Mouse (Mus musculus): Measurements from ENCODE around the gene Nr5a2.

Nr5a2 gene

DNA sequence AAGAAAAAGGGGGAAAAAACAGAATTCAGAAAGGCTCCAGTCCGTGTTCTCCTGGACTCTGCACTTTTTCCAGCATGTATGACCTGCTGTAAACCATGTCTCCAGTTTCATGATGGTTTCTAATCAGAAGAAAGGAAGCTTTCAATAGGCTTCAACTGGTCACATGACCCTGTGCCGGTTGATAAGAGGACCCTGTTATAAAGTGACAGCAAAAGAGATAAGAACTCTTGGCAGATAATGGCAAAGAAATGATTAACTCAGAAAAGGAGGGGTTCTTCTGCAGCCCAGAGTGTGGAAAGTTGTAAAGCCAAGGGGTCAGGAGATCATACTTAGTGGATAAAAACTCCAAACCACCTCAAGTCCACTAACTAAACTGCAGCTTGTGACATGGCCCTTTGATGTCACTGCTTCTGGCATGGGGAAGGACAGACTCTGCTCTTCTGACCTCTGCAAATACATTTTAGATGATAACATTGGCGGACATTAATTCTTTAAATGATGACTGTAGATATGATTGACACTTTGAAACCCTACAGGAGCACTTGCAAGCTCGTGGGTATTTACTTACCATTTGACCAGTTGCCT is at the start of gene Nr5a2:
Gene Nr5a2 (minus strand): TSS at position 21 of the 585 bp plus-strand sequence.
- no peak for DNase-seq

DNA sequence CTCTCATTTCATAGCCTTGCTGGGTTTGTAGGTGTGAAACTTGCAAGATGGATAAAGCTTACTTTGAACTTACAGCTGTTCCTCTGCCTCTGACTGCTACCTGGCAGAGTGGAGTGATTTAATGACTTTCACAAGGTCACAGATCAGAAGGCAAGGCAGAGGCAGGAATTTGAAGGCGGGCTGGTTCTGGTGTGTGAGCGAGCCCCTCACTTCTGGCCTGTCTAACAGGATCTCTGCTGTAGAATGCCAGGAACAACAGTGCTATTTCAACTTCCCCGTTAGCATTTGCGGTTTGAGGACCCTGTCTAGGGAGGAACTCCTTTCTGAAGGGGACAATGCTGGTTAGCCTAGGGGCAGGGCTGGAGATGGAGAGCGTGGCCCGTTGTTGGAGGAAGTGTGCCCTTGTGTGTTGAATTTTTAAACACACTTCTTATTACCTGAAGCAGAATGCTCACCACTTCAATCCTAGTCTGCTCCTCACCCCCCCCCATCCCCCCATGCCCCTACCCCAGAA is 48.5 kb upstream of the Nr5a2 start:
- DNase-seq, result no peak

DNA sequence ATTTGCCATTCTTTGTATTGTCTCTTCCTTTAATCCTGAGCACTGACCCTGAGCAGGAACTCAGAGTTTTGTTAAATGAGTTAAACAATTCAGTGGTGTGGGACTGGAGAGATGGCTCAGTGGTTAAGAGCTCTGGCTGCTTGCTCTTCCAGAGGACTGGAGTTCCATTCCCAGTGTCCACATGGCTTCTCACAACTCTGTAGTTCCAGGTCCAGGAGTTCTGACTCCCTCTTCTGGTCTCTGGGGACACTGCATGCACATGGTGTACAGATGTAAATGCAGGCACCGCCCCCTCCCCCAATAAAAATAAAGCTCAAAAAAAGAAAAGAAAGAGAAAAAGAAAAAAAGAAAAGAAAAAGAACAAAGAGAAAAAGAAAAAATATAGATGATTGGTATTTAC is 43.6 kb upstream of the Nr5a2 start:
- DNase-seq, result no peak

DNA sequence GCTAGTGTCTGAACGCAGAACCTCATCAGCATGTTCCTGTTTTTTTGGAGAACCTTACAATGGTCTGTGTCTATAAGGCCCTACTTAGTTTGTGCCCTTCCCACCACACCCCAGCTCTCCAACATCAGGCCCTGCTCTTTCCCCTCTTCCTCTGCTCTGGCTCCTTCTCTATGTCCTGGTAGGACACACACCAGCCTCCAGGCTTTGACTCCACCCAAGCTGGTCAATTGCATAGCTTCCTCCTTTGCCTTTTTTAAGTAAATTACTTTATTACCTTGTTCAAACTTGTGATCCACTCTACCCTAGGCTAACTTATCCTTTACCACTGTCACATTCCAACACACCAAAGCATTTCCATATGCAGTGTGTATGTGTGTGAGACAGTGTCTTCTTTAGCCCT is 42.9 kb upstream of the Nr5a2 start:
- no peak for DNase-seq

DNA sequence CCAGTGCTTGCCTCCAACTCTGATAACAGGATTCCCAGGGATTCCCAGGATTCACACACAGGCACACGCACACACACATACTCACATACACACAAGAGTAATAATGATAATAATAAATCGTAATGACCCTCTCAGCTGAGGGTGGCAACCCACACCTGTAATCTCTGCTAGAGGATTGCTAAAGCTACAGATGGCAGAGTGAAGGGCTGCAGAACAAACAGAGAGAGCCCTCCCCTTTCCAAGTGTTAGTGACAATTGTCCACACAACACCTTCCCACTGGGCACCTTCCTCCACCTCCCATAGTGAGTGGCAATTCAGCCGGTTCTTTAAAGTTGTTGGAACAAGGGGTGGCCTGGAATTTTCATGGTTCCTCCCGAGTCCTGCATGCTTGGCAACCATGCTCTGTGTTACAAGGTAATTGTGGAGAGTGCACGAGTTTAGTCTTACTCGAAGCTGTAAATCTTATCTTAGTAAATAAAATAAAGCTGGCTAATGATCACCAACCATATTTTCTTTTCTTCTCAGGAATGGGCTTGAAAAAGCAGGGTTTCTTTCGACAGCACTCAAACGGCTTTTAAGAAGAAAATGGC is 31.6 kb upstream of the Nr5a2 start:
- no peak for DNase-seq

DNA sequence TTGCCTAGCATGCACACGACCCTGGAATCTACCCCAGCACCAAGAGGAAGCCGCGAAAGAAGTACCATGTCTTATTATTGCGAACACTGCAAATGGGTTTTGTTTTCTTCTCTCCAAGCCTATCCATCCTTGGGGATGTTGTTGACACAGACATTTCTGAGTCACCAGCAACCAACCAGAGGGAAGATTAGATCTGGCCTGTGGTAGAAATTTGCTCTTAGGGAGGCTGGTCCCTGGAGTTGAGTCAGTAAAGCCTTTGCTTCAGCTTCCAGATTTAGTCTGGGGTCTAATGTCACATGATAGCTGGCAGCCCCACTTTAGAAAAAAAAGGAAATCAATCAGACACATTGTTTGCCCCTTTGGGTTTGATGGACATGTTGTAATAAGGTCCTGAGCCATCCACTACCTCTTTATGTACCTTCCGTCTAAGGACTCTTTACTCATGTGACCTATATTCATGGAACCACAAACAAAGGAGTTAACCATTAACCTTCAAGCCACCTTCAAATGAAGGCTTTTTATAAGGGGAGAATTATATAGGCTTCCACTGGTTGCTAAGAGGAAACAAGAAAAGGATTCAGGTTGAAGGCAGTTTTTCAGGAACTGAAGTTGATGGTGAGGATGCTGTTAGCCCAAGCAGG is 20.1 kb upstream of the Nr5a2 start:
- DNase-seq, result no peak

DNA sequence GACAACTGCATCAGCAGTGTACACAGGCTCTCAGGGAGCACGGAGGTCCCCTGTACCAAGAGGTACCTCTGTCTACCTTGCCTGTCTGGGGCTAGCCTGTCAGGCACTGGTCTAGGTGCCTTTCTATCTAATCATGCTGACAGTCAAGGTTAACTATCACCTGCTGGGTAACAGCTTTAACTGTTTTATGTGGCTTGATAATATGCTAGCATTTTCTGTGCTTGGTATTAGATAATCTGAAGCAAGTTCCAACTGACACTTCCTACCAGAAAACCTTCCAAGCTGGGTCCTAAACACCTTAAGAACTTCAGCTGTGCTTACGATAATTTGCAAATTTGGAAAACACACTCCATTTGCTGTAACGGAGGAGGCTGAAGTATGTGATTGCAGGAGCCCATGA is 17.6 kb upstream of the Nr5a2 start:
- DNase-seq, result no peak

DNA sequence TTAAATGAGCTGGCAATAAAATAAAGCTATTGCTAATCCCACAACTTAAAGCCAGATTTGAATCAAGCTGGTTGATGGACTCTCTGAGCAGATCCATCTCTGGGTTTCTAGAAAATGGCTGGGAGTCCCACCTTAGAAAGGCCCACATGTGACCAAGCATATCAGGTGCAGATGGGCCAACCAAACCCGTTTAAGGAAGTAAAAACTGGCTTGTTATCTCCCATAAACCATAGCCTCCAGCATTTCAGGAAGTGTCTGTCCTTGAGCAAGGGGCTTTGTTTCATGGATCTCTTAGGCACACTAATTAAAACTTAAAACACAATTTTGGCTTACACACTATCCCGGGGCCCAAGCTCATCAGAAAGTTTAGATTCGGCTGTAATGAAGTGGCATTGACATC is 13.8 kb upstream of the Nr5a2 start:
- DNase-seq, result no peak

DNA sequence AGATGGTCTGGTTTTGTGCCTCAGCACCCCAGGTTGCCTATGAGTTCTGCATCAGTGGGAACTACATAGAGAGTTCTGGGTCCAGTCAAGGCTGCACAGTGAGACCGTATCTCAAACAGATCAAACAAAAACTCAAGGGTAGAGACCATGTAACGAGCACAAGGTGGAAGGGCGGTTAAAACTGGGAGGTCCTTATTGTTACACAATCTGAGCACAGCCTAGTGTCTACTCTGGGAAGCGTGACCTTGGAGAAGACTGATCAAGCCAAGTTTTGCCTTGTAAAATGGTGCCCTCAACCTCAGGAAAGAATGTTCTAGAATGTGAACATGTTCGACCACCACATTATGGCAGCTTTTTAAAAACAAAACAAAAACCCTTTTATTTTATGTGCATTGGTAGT is 12.8 kb upstream of the Nr5a2 start:
- DNase-seq, result no peak

DNA sequence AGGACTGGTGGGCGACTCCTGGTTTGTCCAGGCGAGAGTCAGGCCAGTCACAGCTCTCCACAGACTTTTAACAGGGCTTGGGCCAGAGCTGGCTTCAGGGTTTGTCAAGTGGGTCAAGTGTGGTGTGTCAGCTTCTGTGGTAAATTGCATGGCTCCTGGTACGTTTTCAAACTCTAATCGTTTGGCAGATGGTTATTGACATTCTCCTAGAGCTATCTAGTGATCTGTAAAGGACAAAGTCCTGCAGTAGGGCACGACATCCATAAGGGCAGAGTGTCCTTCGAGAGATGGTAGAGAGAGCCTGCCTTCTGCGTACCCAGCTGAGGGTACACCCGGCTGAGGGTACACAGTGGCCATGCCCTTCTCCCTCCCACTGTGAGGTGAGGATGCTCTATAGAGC is 10.7 kb upstream of the Nr5a2 start:
- no peak for DNase-seq

DNA sequence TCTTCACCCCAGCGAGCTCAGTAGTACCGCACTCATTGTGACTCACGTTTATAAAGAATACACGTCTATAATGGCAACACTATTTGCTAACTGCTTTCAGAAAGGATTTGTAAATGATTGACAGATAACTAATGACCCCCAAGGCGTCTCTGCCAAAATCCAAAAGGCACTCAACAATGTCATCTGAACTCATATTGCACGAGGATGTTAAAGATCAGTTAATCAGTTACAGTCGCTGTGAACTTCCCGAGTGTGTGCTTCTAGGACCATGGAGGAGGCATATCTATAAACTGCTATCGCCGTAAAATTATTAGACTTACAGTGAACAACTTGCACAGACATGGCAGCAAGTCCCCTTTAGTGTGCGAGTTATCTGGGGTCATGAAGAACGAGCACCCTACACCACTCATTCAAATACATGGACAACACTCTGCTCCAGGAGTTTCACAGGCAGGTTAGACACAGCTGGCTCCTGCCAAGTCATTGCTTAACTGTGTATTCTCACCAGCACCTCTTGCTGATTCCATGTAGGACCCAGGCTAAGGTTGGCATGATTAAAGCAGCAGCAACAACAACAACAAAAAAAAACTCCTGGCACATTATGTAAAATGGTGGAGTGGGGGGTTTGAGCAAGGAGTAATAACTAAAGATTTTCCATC is 6.6 kb upstream of the Nr5a2 start:
- DNase-seq, result no peak

DNA sequence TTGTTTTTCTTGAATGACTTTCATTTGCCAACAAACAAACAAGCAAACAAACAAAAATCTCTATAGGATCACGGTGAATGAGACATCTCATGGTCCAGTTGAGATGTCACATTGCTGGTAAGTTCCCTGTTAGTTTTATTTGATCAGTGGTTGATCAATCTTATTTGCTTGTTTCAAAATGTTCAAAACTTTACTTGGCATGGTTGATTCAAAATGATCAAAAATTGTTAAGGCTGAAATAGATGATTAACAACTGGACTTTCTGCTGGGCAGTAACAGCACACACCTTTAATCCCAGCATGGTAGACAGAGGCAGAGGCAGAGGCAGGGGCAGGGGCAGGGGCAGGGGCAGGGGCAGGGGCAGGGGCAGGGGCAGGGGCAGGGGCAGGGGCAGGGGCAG is 757 bp downstream of the Nr5a2 start:
- no peak for DNase-seq

DNA sequence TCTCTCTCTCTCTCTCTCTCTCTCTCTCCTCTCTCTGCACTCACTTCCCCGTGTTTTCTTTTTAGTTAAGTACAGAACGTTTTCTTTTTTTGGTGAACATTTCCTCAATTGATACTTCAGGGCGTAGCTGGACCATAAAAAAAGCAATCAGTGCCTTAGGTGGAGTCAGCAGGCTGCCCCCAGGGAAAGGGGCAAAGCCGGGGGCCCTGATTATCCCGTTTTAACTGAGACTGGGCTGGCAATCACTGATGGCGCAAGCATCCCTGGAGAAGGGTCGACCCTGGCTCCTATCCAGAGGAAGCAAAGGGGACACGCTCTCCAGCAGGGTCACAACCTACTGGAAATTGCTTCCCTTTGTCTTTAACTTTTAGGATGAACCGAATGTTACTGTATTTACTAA is 1.6 kb downstream of the Nr5a2 start:
- no peak for DNase-seq

DNA sequence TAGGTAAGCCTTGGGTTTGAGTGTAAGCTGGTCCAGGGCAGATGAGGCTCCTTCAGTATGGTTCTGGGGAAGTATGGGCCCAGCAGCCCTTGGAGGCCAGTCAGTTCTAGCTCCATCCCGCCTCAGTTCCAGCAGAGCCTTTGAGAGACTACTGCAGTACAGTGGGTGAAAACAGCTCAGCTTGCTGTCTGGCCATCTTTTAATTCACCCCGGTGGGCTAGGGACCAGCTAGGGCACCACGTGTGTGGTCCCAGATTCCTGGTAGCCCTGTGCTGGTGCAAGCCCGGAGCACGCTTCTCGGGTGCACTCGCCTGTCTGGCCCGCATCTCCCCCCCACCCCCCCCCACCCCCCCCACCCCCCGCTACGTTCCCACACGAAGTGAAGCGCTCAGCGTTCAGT is 2.1 kb downstream of the Nr5a2 start:
- no peak for DNase-seq

DNA sequence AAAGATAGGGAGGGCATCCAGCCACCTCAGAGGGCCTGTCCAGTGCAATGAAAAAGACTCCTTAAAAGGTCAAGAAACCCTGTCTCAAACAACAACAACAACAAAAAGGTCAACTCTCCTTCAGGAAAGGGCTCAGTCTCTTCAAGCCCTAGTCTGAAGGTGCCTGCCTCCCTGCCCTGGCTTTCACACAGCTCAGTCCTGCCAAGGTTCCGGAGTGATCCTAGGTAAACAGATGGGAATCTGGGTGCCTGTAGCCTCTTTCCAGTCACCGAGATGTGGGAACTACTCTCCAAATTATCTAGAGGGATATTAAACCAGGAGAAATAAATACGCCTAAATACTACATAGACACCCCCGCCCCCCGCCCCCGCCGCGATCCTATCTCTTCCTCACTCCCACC is 2.6 kb downstream of the Nr5a2 start:
- DNase-seq, result peak; percentile 43 to 45

DNA sequence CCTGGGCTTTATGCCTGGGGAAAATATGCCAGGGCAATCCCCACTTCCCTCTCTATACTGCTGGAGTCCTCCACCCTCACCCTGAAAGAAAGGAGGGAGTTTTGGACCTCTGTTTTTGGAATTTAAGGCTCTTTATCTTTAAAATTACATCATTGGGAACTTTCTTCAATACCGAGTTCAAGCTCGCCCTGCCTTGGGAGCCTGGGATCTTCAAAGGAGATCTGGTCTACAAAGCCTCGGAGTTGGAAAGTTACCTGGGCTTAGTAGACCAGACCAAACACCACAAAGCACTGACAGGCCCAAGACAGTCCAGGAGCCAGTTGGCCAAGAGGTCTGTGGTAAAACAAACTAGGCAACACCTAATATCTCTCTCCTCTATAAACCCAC is 6.1 kb downstream of the Nr5a2 start:
- DNase-seq, result no peak

DNA sequence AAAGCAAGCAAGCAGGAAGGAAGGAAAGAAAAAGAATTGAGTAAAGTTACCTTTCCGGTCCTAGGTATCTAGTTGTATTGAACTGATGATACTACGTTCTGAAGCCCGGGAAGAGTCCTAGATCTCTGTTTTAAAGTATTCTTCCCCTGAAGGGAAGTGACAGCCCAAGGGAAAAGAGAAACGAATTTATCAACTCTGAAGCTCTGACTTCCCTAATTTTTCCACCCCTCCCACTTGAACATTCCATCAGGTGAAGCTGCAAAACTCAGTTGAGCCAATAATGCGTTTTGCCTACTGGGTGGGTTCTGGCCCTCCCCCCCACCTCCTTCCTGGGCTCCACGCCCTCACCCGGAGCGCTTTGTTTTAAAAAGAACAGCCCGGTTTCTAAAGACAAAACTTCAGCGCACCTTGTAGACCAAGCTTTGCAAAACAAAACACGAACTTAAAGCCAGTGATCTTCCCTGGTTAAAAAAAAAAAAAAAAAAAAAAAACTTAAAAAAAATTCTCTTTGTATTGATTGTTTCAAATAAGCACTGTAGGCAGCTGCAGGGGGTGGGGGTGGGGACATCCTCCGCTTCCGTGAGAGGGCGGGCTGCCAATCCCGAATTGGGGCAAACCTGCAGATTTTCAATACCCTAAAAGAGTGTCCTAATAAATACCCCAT is 6.7 kb downstream of the Nr5a2 start:
- DNase-seq, result no peak

DNA sequence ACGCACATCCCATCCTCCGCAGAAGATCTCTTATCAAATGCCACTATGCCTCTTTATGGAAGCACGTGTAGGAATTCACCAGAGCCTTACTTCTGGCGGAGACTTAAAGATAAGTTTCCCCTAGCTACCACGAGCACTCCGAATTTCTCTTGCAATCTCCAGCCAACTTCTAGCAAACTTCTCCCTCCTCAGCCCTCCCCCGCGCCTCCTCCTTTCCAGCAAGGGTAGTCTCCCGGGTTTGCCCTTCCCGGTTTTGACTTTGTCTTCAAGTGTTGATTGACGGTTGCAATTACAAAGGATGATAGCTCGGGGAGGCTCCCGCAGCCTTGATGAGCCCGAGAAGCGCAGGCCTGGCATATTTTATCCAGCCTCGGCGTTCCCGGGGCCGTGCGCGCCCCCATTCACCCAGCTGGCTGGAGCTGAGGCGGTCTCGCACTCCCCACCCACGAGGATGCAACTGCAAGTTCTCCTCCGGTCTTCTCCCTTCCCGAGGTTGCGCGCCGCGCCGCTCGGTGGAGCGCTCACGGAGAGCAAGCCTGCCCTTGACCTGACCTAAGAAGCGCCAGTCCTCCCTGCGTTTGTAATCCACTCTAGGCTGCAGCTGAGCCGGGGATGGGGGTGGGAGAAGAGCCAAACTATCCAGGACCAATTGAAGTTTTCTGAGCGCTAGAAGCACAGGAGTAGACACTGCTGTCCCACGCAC is 7.5 kb downstream of the Nr5a2 start:
- peak; percentile 25 to 32 for DNase-seq

DNA sequence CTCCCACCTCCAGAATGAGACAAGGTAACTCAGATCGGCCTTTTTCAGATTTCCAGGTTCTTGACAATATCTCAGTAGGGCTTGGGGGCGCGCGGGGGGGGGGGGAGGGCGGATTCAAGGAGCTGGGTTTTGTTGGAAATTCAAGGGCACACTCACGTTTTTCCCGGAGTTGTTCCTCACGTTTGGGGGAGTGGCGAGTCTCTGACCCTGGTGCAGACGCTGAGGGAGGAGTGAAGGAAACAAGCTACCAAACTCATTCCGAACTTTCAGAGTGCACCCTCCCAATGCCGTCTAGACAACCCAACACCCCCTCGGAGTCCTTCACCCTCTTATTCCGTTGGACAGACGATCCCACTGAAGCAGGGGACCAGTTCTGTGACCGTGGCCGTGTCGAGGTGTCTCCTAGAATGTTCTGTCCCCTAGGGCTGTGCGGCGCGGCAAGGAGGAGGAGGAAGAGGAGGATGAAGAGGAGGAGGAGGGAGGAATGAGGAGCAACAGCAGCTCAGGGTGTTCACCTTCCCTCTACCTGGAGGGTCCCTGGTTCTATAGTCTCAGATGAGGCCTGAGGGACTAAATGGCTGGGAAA is 8.2 kb downstream of the Nr5a2 start:
- DNase-seq, result no peak

DNA sequence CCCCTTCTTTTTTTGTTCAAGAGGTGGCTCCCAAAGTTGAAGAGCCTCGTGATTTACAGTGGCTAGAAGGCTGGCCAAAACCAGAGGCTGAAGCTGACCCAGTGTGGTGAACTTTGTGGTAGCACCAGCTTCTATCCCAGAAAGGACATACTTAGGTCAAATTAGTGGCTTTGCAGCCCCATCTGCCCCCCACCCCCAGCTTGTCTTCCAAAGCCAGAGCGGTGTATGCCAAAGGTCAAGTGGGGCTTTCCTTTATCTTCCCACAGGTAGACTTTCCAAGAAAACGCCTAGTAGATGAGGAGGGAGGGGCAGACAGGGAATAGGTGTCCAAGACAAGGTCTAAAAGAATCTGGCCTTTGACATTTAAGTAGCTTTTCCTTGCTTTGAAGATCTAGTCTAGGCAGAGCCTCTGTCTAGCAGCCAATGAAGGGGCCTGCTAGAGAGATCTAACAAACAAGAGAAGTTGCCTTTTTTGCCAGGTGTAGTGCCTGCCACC is 9.0 kb downstream of the Nr5a2 start:
- DNase-seq, result no peak

DNA sequence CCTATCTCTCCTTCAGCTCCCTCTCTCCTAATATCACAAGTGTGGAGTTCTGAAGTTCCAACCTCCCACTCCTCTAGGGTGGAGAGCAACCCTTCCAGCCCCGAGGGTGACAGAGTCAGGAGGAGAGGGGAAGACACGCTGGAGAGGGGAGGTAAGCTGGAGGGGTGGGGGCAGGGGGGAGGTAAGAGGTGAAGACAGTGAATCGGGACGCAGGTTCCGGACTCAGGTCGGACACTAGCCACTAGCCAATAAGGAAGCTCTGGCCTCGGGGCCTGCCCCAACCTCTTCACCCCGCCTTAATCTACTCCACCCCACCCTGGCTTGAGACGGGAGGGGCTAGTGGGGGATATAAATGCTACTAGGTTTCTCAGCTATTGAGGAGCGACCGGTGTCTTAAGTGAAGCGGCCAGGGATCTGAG is 10.9 kb downstream of the Nr5a2 start:
- DNase-seq, result no peak

Measured in cerebellum, postnatal 10 days (tissue).